Mouse (Mus musculus) MN1 (cell line): ENCODE measurements around the gene Slc25a35.
"Not testable (repeated sequence)": the region's sequence is repeated elsewhere in the genome, so short reads cannot be mapped to it uniquely, and the experiment has no call there.

Source experiments
- DNase-seq: peaks from one replicate; pipeline ENCODE4 v3.0.0-alpha.2; 2016; ENCODE audit warnings: low spot score

The Slc25a35 gene

GRCm38 (mm10) chr11:68962159-68962558 lies 5.8 kb upstream of the Slc25a35 start:
- DNase-seq, result not testable (repeated sequence)

- DNase-seq, result no peak
Observed at GRCm38 (mm10) chr11:68963405-68963804, 4.5 kb upstream of the Slc25a35 start.

GRCm38 (mm10) chr11:68965050-68965449 lies 2.9 kb upstream of the Slc25a35 start:
- no peak for DNase-seq

GRCm38 (mm10) chr11:68965845-68966244 lies 2.1 kb upstream of the Slc25a35 start:
- DNase-seq, result peak; percentile 60

- DNase-seq, result no peak
Observed at GRCm38 (mm10) chr11:68966554-68966953, 1.4 kb upstream of the Slc25a35 start.

- no peak for DNase-seq
Observed at GRCm38 (mm10) chr11:68968752-68969151, 821 bp downstream of the Slc25a35 start.

GRCm38 (mm10) chr11:68970232-68970631 lies 2.3 kb downstream of the Slc25a35 start:
- peak; percentile 30 for DNase-seq

- DNase-seq, result peak; percentile 88
Observed at GRCm38 (mm10) chr11:68973250-68974058, 5.5 kb downstream of the Slc25a35 start.

GRCm38 (mm10) chr11:68974059-68974450 lies 6.1 kb downstream of the Slc25a35 start:
- DNase-seq, result no peak

- DNase-seq, result no peak
Observed at GRCm38 (mm10) chr11:68975085-68975484, 7.2 kb downstream of the Slc25a35 start, which contains the start of gene Rangrf. TSS of gene Rangrf (minus strand) at chr11:68975185.

GRCm38 (mm10) chr11:68975601-68976000 lies 7.7 kb downstream of the Slc25a35 start:
- no peak for DNase-seq

GRCm38 (mm10) chr11:68979320-68979733 lies 11.4 kb downstream of the Slc25a35 start:
- DNase-seq, result no peak

GRCm38 (mm10) chr11:68980919-68981318 lies 13.0 kb downstream of the Slc25a35 start:
- DNase-seq, result no peak

- DNase-seq, result peak; percentile 78
Observed at GRCm38 (mm10) chr11:68982639-68983369, 14.9 kb downstream of the Slc25a35 start.

- no peak for DNase-seq
Observed at GRCm38 (mm10) chr11:68987365-68987882, 19.5 kb downstream of the Slc25a35 start.

- DNase-seq, result no peak
Observed at GRCm38 (mm10) chr11:68988341-68988740, 20.4 kb downstream of the Slc25a35 start.

- no peak for DNase-seq
Observed at GRCm38 (mm10) chr11:68993122-68993521, 25.2 kb downstream of the Slc25a35 start.

GRCm38 (mm10) chr11:68994377-68994776 lies 26.4 kb downstream of the Slc25a35 start:
- DNase-seq, result no peak

- DNase-seq, result no peak
Observed at GRCm38 (mm10) chr11:68997080-68997479, 29.1 kb downstream of the Slc25a35 start.

- DNase-seq, result not testable (repeated sequence)
Observed at GRCm38 (mm10) chr11:69002782-69003181, 34.9 kb downstream of the Slc25a35 start.

- peak; percentile 39 for DNase-seq
Observed at GRCm38 (mm10) chr11:69003592-69003991, 35.7 kb downstream of the Slc25a35 start.

- DNase-seq, result no peak
Observed at GRCm38 (mm10) chr11:69005193-69005592, 37.3 kb downstream of the Slc25a35 start.

- not testable (repeated sequence) for DNase-seq
Observed at GRCm38 (mm10) chr11:69006575-69006974, 38.6 kb downstream of the Slc25a35 start.
